Mouse (Mus musculus) heart, embryonic 16.5 days (tissue): ENCODE measurements around the gene Tssk3. TPM values are rescaled to one million over a fixed set of nuclear protein-coding genes. Genes with fewer than 3 reads are reported as not detected.
"Not testable (repeated sequence)": the region's sequence is repeated elsewhere in the genome, so short reads cannot be mapped to it uniquely, and the experiment has no call there.

Experiments
- ATAC-seq: fragments of 200-750 bp; cut with Nextera tagmentation; replicated peaks from 2 replicates; pipeline ENCODE4 v1.8.0; 2017; ENCODE audit warnings: moderate number of reproducible peaks; ENCODE audit not compliant: insufficient read depth, low FRiP score; ENCODE audit errors: extremely low read depth
- H3K27ac ChIP-seq: fragments of 300-500 bp; sonication (generic); 2 replicates; pipeline ENCODE4 v1.5.1; 2014; ENCODE audit warnings: mild to moderate bottlenecking, low read length, control low read depth, moderate library complexity
- H3K27me3 ChIP-seq: fragments of 300-500 bp; sonication (generic); 2 replicates; pipeline ENCODE4 v1.6.1; 2014; ENCODE audit warnings: low read length, mixed read lengths; ENCODE audit not compliant: control insufficient read depth, insufficient read depth
- H3K36me3 ChIP-seq: fragments of 300-500 bp; sonication (generic); 2 replicates; pipeline ENCODE4 v1.6.1; 2014; ENCODE audit not compliant: control insufficient read depth, insufficient read depth
- H3K4me1 ChIP-seq: fragments of 300-500 bp; sonication (generic); 2 replicates; pipeline ENCODE4 v1.6.1; 2014; ENCODE audit warnings: low read length, mixed read lengths; ENCODE audit not compliant: control insufficient read depth, insufficient read depth
- H3K4me2 ChIP-seq: fragments of 300-500 bp; sonication (generic); 2 replicates; pipeline ENCODE4 v1.6.1; 2014; ENCODE audit warnings: low read depth, mild to moderate bottlenecking, control low read depth, low read length
- H3K4me3 ChIP-seq: fragments of 300-500 bp; sonication (generic); 2 replicates; pipeline ENCODE4 v1.5.1; 2014; ENCODE audit warnings: mild to moderate bottlenecking, control low read depth, low read length
- H3K9ac ChIP-seq: fragments of 300-500 bp; sonication (generic); 2 replicates; pipeline ENCODE4 v1.6.1; 2014; ENCODE audit warnings: low read length, control low read depth
- H3K9me3 ChIP-seq: fragments of 300-500 bp; sonication (generic); replicated peaks from 2 replicates; pipeline ENCODE4 v1.6.1; 2016; ENCODE audit warnings: low read length; ENCODE audit not compliant: control insufficient read depth
- WGBS: fragments of 180-500 bp; shearing (Covaris S2); extraction: QIAGEN DNeasy Blood & Tissue Kit; methylation state at CpG from one replicate; pipeline ENCODE4 v1.1.7; 2014; 5-methylcytosine and 5-hydroxymethylcytosine counted together
- polyA plus RNA-seq: library from polyadenylated mRNA; unstranded; fragments of >200 nt; fragmentation: Nextera tagmentation; extraction: Ambion mirVana; gene quantifications from 2 replicates; pipeline ENCODE4 v1.2.1, GENCODE M21; 2015

Tssk3 gene
- not detected in 2 replicates for polyA plus RNA-seq

DNA sequence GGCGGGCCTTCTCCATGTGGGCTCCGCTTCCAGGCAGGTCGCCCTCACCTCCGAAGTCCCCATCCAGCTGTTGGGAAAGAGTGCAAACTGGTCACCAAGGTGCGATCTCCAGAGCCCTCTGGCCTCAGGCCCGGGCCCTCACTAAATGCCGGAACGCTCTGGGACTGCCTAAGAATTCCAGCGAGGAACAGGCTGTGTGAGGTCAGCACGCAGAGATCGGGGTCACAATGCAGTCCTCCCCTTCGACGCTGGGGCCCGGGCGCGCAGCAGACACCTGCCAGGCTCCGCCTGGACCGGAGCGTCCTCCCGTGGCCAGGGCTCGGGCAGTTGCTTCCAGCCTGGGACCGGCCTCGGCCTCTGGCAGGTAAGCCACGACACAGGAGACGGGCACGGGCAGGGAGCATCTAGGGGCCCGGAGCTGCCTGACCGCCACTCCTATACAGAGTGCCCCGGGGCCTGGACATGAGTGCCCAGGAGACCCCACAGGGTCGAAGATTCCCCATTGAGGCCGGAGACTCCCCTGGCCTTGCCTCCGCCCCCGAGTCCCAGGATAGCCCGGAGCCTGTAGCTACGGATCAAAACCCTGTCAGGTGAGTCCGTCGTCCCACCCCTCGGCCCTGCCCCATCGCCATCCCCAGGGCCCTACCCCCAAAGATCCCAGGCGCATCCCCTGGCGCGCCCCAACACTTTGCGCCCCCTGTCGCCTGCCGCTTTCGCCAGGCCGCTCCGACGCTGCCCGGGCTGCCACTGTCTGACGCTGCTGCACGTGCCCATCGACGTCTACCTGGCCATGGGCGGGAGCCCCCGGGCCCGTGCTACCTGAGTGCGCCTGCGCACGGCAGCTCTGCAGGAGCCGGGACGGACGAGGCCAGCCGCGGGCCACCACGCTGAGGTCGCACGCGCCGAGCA, at the start of gene Tssk3, which contains the start of gene Fam229a:
TSS of gene Tssk3 (minus strand) at position 51 of the 909 bp plus-strand sequence.
TSS of gene Fam229a (plus strand) at position 219 of the 909 bp plus-strand sequence.
- ATAC-seq = peak; percentile 24; the same call in 1 of the 2 replicates
- Histone ChIP-seq H3K4me2 (peak within 1 kb of the TSS; percentile 83), H3K27me3 (peaks cover 9% of the 10 kb centered on the region), H3K36me3 (peaks cover 26% of the 10 kb centered on the region), H3K27ac (no peak within 1 kb of the TSS), H3K9me3 (no peaks in the 10 kb centered on the region), H3K4me1 (peaks cover 14% of the 10 kb centered on the region), H3K4me3 (peak within 1 kb of the TSS; percentile 46), H3K9ac (peak within 1 kb of the TSS; percentile 64)
- WGBS = 5% methylated on average over 70 of the region's 70 CpGs

DNA sequence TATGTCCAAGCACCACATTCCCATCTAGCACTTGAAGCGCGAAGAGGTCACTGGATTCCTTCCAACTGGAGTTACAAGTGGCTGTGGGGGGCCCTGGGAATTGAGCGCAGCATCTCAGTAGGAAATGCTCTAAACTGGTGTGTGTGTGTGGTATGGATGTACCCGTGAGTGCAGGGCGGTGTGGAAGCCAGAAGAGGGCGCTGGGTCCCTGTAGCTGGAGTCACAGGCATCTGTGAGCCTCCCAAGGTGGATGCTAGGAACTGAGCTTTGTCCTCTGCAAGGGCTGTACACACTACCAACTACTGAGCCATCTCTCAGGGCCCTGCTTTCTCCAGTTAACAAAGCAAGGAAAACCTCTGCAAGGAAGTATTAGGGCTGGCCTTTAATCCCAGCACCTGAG, 49.2 kb upstream of the Tssk3 start:
- peaks cover 13% of the 10 kb centered on the region for H3K4me1 ChIP-seq
- no peak overlapping the region for H3K9ac ChIP-seq
- 72% methylated on average over 6 of the region's 6 CpGs for WGBS
- no peak overlapping the region for H3K4me2 ChIP-seq
- H3K36me3 ChIP-seq = no peaks in the 10 kb centered on the region
- no peak overlapping the region for H3K27ac ChIP-seq
- no peaks in the 10 kb centered on the region for H3K27me3 ChIP-seq
- H3K4me3 ChIP-seq = no peak overlapping the region
- no peak for ATAC-seq
- no peaks in the 10 kb centered on the region for H3K9me3 ChIP-seq

- ATAC-seq, H3K4me1 ChIP-seq, H3K27me3 ChIP-seq, H3K9me3 ChIP-seq, H3K4me3 ChIP-seq, H3K4me2 ChIP-seq, H3K27ac ChIP-seq, H3K9ac ChIP-seq: not testable (repeated sequence)
- H3K36me3 ChIP-seq = peaks cover 49% of the 10 kb centered on the region
- WGBS = 84% methylated on average over 5 of the region's 6 CpGs
These were observed 38.1 kb upstream of the Tssk3 start for GRCm38 (mm10) chr4:129528901-129529300.

GRCm38 (mm10) chr4:129525889-129526288, 35.1 kb upstream of the Tssk3 start:
- no peaks in the 10 kb centered on the region for H3K27me3 ChIP-seq
- no peak overlapping the region for H3K4me2 ChIP-seq
- H3K4me1 ChIP-seq = peaks cover 10% of the 10 kb centered on the region
- ATAC-seq = no peak
- peaks cover 61% of the 10 kb centered on the region for H3K36me3 ChIP-seq
- no peak overlapping the region for H3K27ac ChIP-seq
- 79% methylated on average over 3 of the region's 3 CpGs for WGBS
- no peak overlapping the region for H3K4me3 ChIP-seq
- no peaks in the 10 kb centered on the region for H3K9me3 ChIP-seq
- no peak overlapping the region for H3K9ac ChIP-seq

DNA sequence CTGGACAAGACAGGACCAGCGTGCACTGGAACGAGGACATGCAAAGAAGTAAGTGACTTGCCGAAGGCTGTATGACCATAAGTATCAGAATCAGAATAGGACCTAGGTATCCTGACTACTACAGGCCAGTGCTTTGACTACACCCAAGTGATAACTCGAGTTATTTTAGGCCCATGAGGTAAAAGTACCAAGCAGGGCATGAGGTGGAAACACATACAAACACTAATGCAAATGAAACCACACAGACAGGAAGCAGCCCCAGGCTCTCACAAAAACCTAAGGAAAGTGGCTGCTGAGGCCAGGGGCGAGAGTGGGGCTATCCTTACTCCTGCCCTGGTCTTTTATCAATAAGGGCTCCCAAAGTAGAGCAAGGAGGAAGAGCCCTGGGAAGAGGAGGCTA, 34.5 kb upstream of the Tssk3 start:
- Histone ChIP-seq H3K27ac (peak overlapping the region; percentile 4), H3K4me3 (no peak overlapping the region), H3K9ac (no peak overlapping the region), H3K36me3 (peaks cover 61% of the 10 kb centered on the region), H3K9me3 (no peaks in the 10 kb centered on the region), H3K4me2 (no peak overlapping the region), H3K27me3 (no peaks in the 10 kb centered on the region), H3K4me1 (peaks cover 10% of the 10 kb centered on the region)
- WGBS = 73% methylated on average over 5 of the region's 5 CpGs
- ATAC-seq = no peak

DNA sequence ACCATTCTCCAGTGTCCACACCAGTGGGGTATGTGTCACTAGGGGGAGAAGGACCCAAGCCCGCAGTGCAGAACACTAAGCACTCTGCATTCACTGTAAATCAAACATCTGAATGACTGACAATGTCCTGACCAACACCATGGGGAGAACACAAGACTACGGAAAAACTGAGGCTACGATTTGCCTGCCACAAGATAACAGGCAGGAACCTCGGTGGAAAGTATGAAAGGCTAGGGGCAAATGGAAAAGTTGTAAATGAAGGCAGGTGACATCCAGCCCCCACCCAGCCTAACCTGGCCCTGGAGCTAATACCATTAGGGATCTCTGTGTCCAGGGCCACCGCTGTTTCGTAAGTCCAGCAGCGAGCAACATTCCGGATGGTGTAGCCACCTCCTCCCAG, 27.7 kb upstream of the Tssk3 start:
- Histone ChIP-seq H3K27ac (no peak overlapping the region), H3K27me3 (no peaks in the 10 kb centered on the region), H3K4me1 (peaks cover 11% of the 10 kb centered on the region), H3K36me3 (peaks cover 43% of the 10 kb centered on the region), H3K9ac (no peak overlapping the region), H3K4me3 (no peak overlapping the region), H3K4me2 (no peak overlapping the region), H3K9me3 (no peaks in the 10 kb centered on the region)
- no peak for ATAC-seq
- WGBS = 81% methylated on average over 8 of the region's 8 CpGs

GRCm38 (mm10) chr4:129516925-129517324, 26.1 kb upstream of the Tssk3 start:
- Histone ChIP-seq H3K4me2 (no peak overlapping the region), H3K4me3 (no peak overlapping the region), H3K9me3 (no peaks in the 10 kb centered on the region), H3K27me3 (no peaks in the 10 kb centered on the region), H3K36me3 (peaks cover 29% of the 10 kb centered on the region), H3K9ac (no peak overlapping the region), H3K4me1 (peaks cover 20% of the 10 kb centered on the region), H3K27ac (0 out of 2 replicates have a peak overlapping the region, but pooled peaks have one; percentile 30)
- no peak for ATAC-seq
- 43% methylated on average over 2 of the region's 2 CpGs for WGBS

GRCm38 (mm10) chr4:129514300-129514898, 23.6 kb upstream of the Tssk3 start:
- H3K9ac ChIP-seq = peak overlapping the region; percentile 96
- H3K27me3 ChIP-seq = no peaks in the 10 kb centered on the region
- peaks cover 7% of the 10 kb centered on the region for H3K36me3 ChIP-seq
- H3K4me3 ChIP-seq = peak overlapping the region; percentile 94
- ATAC-seq = peak; percentile 53
- peak overlapping the region; percentile 68 for H3K4me2 ChIP-seq
- H3K4me1 ChIP-seq = peaks cover 22% of the 10 kb centered on the region
- under 1% methylated on average over 33 of the region's 35 CpGs for WGBS
- peak overlapping the region; percentile 94 for H3K27ac ChIP-seq
- no peaks in the 10 kb centered on the region for H3K9me3 ChIP-seq

- H3K4me1 ChIP-seq = peaks cover 26% of the 10 kb centered on the region
- under 1% methylated on average over 43 of the region's 57 CpGs for WGBS
- H3K9ac ChIP-seq = peak overlapping the region; percentile 96
- peaks cover 7% of the 10 kb centered on the region for H3K36me3 ChIP-seq
- no peaks in the 10 kb centered on the region for H3K9me3 ChIP-seq
- peak overlapping the region; percentile 68 for H3K4me2 ChIP-seq
- ATAC-seq = peak; percentile 47
- H3K27ac ChIP-seq = peak overlapping the region; percentile 94
- peak overlapping the region; percentile 94 for H3K4me3 ChIP-seq
- no peaks in the 10 kb centered on the region for H3K27me3 ChIP-seq
These were observed 23.1 kb upstream of the Tssk3 start for GRCm38 (mm10) chr4:129513891-129514290.
